Mouse (Mus musculus): ENCODE results near the gene Olfr373. TPM values are rescaled to one million over a fixed set of nuclear protein-coding genes. Genes with fewer than 3 reads are reported as not detected.
A peak's percentile ranks its signal among the peaks of the same experiment; 100 is the strongest.

Gene Olfr373
- total and polyA plus RNA-seq, 3 experiments: 0.29 TPM; not detected in 2

DNA sequence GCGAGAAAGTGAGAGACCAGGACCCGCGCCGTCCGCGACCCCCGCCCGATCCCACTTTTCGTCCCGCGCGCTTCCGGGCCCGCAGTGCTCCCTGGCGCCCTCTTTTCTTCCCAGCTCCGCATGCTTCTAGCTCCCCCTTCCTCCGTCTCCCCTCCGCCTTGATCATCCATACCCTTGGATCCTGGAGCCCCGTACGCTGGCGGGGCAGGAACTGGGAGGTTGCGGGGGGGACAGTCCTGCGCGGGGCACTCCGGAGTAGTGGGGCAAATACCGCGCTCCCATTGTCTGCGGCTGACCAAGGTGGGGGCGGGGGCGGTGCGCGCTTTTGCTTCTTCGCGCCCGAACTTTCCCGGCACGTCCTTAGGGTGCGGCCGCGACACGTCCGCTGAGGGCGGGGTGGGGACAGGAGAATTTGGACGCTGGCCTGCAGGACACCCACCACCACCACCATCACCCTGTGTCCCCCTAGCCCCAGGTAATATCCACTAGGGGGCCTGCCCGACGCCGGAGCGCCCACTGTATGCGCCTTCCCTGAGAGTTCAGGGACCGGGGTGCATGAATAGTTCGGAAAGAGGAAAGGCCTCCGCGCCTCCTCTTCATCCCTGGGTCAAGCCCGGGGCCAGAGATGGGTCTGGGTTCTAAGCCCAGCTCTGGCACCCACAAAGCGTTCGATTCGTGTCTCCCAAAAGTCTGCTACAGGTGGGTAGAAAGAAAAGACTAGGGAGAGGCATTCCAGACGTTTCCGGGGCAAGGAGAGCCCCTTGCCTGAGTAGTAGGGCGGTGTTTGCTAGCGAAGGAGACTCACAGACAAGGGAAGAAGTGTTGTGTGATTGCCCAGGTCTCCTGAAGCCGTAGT lies 52.7 kb downstream of the Olfr373 start:
- Histone ChIP-seq H3K79me2 (replicated peaks; ENCODE audit: control insufficient read depth, extremely low read depth, insufficient read depth, poor library complexity, severe bottlenecking) (peaks cover 19% of the 10 kb centered on the region), H3K9me3 (replicated peaks; ENCODE audit: low read length) (no peaks in the 10 kb centered on the region), H3K27ac (ENCODE audit: insufficient read depth, low read depth) (peak overlapping the region; percentile 51), H3K27me3 (replicated peaks) (no peaks in the 10 kb centered on the region), H3K4me1 (ENCODE audit: control insufficient read depth in 1 of 2, insufficient read depth in 2 of 2) (peaks cover 12 to 53% of the 10 kb centered on the region in 2 experiments), H3K36me3 (replicated peaks in 1 of 2; ENCODE audit: control insufficient read depth in 1 of 2, insufficient read depth in 1 of 2, low read length in 1 of 2) (peaks cover 14 to 26% of the 10 kb centered on the region in 2 experiments), H3K9ac (ENCODE audit: insufficient read depth, low read depth) (peak overlapping the region; percentile 78), H3K4me2 (ENCODE audit: insufficient read depth, low read depth, poor library complexity, severe bottlenecking) (peak overlapping the region; percentile 41), H3K4me3 (replicated peaks in 1 of 3; ENCODE audit: low read depth in 2 of 3, low read length in 2 of 3, poor library complexity in 1 of 3) (peak overlapping the region; percentile 79 to 95 (median 88))
- DNase-seq (ENCODE audit: extremely low read depth): peak; percentile 32
- dilution Hi-C loops (cut with MboI; ENCODE audit: extremely low pct_ligation_motif_present, extremely low pct_unique_long_range_greater_than_20kb, low sequenced_read_pairs) (no loop called here), in situ Hi-C loops (cut with MboI; ENCODE audit: low pct_ligation_motif_present, low pct_unique_long_range_greater_than_20kb, low sequenced_read_pairs) (no loop called here)
- TF ChIP-seq UBTF (IDR thresholded peaks at IDR 0.05; ENCODE audit: low read depth, low read length) (0 out of 2 replicates have a peak, but pooled peaks have one; percentile 19), NRF1 (IDR thresholded peaks at IDR 0.05; ENCODE audit: low read depth, low read length) (0 out of 2 replicates have a peak, but pooled peaks have one; percentile 5), E2F4 (IDR thresholded peaks at IDR 0.05; ENCODE audit: insufficient replicate concordance, low read depth, low read length) (no peak), ELF1 (IDR thresholded peaks at IDR 0.05; ENCODE audit: low read depth, low read length) (peak; percentile 38; the same call in 1 of the 2 replicates), TBP (conservative IDR thresholded peaks at IDR 0.05; ENCODE audit: low read depth, low read length) (no peak), MXI1 (IDR thresholded peaks at IDR 0.05; ENCODE audit: low read depth, low read length) (peak; percentile 26), MYC (IDR thresholded peaks at IDR 0.05; ENCODE audit: low read depth, low read length) (no peak), TCF12 (IDR thresholded peaks at IDR 0.05; ENCODE audit: low read depth, low read length) (peak; percentile 4; the same call in 1 of the 2 replicates), MAZ (IDR thresholded peaks at IDR 0.05; ENCODE audit: low read depth, low read length) (peak; percentile 54; the same call in 1 of the 2 replicates), NELFE (IDR thresholded peaks at IDR 0.05; ENCODE audit: low read depth, low read length) (0 out of 2 replicates have a peak, but pooled peaks have one; percentile 9), SIN3A (IDR thresholded peaks at IDR 0.05; ENCODE audit: low read length) (0 out of 2 replicates have a peak, but pooled peaks have one; percentile 28), BHLHE40 (IDR thresholded peaks at IDR 0.05; ENCODE audit: low read depth, low read length) (peak; percentile 21; the same call in 1 of the 2 replicates), CHD2 (IDR thresholded peaks at IDR 0.05; ENCODE audit: low read length) (peak; percentile 16; the same call in 1 of the 2 replicates), ETS1 (conservative IDR thresholded peaks at IDR 0.05; ENCODE audit: low read depth, low read length) (no peak), CTCF (conservative IDR thresholded peaks at IDR 0.05 in 1 of 2, IDR thresholded peaks at IDR 0.05 in 1 of 2; ENCODE audit: low read depth in 2 of 2, low read length in 2 of 2) (peak in 1 of 2 experiments; percentile 48; a peak in 2 of 4 replicates), CHD1 (IDR thresholded peaks at IDR 0.05; ENCODE audit: low read depth, low read length) (peak; percentile 47; the same call in 1 of the 2 replicates)

- no peaks in the 10 kb centered on the region for H3K9me3 ChIP-seq (replicated peaks; ENCODE audit: low read length)
- peaks cover 19% of the 10 kb centered on the region for H3K79me2 ChIP-seq (replicated peaks; ENCODE audit: control insufficient read depth, extremely low read depth, insufficient read depth, poor library complexity, severe bottlenecking)
- dilution Hi-C loops (cut with MboI; ENCODE audit: extremely low pct_ligation_motif_present, extremely low pct_unique_long_range_greater_than_20kb, low sequenced_read_pairs) (no loop called here), in situ Hi-C loops (cut with MboI; ENCODE audit: low pct_ligation_motif_present, low pct_unique_long_range_greater_than_20kb, low sequenced_read_pairs) (no loop called here)
- H3K4me2 ChIP-seq (ENCODE audit: insufficient read depth, low read depth, poor library complexity, severe bottlenecking): peak overlapping the region; percentile 41
- no peaks in the 10 kb centered on the region for H3K27me3 ChIP-seq (replicated peaks)
- peak overlapping the region; percentile 51 for H3K27ac ChIP-seq (ENCODE audit: insufficient read depth, low read depth)
- H3K4me1 ChIP-seq (ENCODE audit: control insufficient read depth in 1 of 2, insufficient read depth in 2 of 2): peaks cover 12 to 48% of the 10 kb centered on the region in 2 experiments
- peak; percentile 91 for DNase-seq (ENCODE audit: extremely low read depth)
- TF ChIP-seq ETS1 (conservative IDR thresholded peaks at IDR 0.05; ENCODE audit: low read depth, low read length) (0 out of 2 replicates have a peak, but pooled peaks have one; percentile 52), MYC (IDR thresholded peaks at IDR 0.05; ENCODE audit: low read depth, low read length) (peak; percentile 34; the same call in 1 of the 2 replicates), ELF1 (IDR thresholded peaks at IDR 0.05; ENCODE audit: low read depth, low read length) (peak; percentile 68; the same call in 1 of the 2 replicates), TBP (conservative IDR thresholded peaks at IDR 0.05; ENCODE audit: low read depth, low read length) (peak; percentile 89), SIN3A (IDR thresholded peaks at IDR 0.05; ENCODE audit: low read length) (peak; percentile 73; the same call in 1 of the 2 replicates), NELFE (IDR thresholded peaks at IDR 0.05; ENCODE audit: low read depth, low read length) (peak; percentile 67; the same call in 1 of the 2 replicates), ZMIZ1 (IDR thresholded peaks at IDR 0.05; ENCODE audit: low read depth, low read length) (0 out of 2 replicates have a peak, but pooled peaks have one; percentile 50), TCF12 (IDR thresholded peaks at IDR 0.05; ENCODE audit: low read depth, low read length) (0 out of 2 replicates have a peak, but pooled peaks have one; percentile 6), MEF2A (IDR thresholded peaks at IDR 0.05; ENCODE audit: borderline replicate concordance, low read depth, low read length) (0 out of 2 replicates have a peak, but pooled peaks have one; percentile 12), RAD21 (IDR thresholded peaks at IDR 0.05; ENCODE audit: low read depth, low read length) (no peak), UBTF (IDR thresholded peaks at IDR 0.05; ENCODE audit: low read depth, low read length) (0 out of 2 replicates have a peak, but pooled peaks have one; percentile 42), ZKSCAN1 (IDR thresholded peaks at IDR 0.05; ENCODE audit: borderline replicate concordance, low read depth, low read length) (no peak), MAX (IDR thresholded peaks at IDR 0.05; ENCODE audit: low read length) (peak; percentile 80), MAFK (IDR thresholded peaks at IDR 0.05; ENCODE audit: insufficient replicate concordance, low read length) (no peak), POLR2AphosphoS2 (IDR thresholded peaks at IDR 0.05; ENCODE audit: low read depth, low read length) (peak; percentile 75; the same call in 1 of the 2 replicates), POLR2A (IDR thresholded peaks at IDR 0.05; ENCODE audit: low read depth, low read length) (peak; percentile 74), HCFC1 (IDR thresholded peaks at IDR 0.05; ENCODE audit: low read depth, low read length) (peak; percentile 41; the same call in 1 of the 2 replicates), MXI1 (IDR thresholded peaks at IDR 0.05; ENCODE audit: low read depth, low read length) (no peak), BHLHE40 (IDR thresholded peaks at IDR 0.05; ENCODE audit: low read depth, low read length) (no peak; the same call in 1 of the 2 replicates)
- peak overlapping the region; percentile 78 for H3K9ac ChIP-seq (ENCODE audit: insufficient read depth, low read depth)
- peak overlapping the region; percentile 79 to 95 (median 88) for H3K4me3 ChIP-seq (replicated peaks in 1 of 3; ENCODE audit: low read depth in 2 of 3, low read length in 2 of 3, poor library complexity in 1 of 3)
- peaks cover 22 to 33% of the 10 kb centered on the region in 2 experiments for H3K36me3 ChIP-seq (replicated peaks in 1 of 2; ENCODE audit: control insufficient read depth in 1 of 2, insufficient read depth in 1 of 2, low read length in 1 of 2)
Measured at GRCm38 (mm10) chr8:72136302-72136978, 53.5 kb downstream of the Olfr373 start.
